Mouse (Mus musculus): Measurements from ENCODE around the gene Gm15262. TPM values are rescaled to one million over a fixed set of nuclear protein-coding genes. Genes with fewer than 3 reads are reported as not detected.
A peak's percentile ranks its signal among the peaks of the same experiment; 100 is the strongest.
"Not testable (repeated sequence)": the region's sequence is repeated elsewhere in the genome, so short reads cannot be mapped to it uniquely, and the experiment has no call there.

Gm15262 gene
- not detected in 2 replicates for polyA plus RNA-seq (2012; rRNA removed)

DNA sequence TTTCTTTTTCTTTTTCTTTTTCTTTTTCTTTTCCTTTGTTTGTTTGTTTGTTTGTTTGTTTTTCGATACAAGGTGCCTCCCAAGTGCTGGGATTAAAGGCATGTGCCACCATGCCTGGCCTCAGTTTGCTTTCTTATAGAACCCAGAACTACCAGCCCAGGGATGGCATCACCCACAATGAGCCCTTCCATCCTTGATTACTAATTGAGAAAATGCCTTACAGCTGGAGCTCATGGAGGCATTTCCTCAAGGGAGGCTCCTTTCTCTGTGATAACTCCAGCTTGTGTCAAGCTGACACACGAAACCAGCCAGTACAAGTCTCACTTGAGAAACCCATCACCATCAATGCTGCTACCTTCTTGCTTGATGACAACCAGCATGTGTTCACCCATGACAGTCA lies at the start of gene Gm15262:
TSS of gene Gm15262 (plus strand) at position 301 of the 400 bp plus-strand sequence.
- DNase-seq (ENCODE audit: extremely low spot score in 1 of 2, low spot score in 1 of 2) = not testable (repeated sequence)

DNA sequence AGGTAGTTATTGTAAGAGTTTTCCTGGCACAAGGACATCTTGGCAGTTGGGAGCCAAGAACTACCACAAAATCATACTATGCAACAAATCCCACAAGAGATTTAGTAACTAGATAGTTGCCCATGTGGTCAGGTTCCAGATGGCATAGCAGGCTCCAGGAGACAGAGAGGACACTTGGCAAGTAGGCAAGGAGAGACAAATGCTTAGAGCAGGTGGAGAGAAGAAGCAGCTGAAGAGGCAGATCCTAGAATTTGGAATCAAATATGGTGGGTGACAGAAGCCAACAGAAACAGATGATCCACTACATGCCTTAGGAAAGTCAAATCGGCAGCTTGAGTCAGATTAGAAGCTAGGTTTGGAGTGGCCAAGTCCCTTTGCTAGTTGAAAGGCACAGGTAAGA lies 20.9 kb downstream of the Gm15262 start:
- DNase-seq (ENCODE audit: extremely low spot score in 1 of 2, low spot score in 1 of 2) = no peak

GRCm38 (mm10) chrX:161316443-161316842 lies 29.2 kb downstream of the Gm15262 start:
- peak in 1 of 2 experiments; percentile 8 for DNase-seq (ENCODE audit: extremely low spot score in 1 of 2, low spot score in 1 of 2)

DNA sequence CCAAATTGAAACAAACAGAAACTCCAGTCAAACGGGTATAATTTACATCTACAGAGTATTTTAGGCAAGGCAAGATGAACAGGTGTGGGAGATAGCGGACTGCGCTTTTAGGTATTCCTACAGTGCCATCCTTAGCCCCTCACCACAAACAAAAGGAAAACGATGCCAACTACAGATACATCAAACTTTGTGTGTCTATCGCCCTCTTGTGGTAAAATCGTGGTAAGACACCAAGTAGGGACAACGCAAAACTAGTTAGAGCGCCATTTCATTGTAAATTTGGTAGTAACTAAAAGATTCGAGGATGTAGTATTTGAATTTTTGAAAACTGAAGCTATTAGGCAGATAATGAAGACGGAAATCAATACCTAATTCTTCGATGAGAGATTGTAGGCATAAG lies 83.7 kb downstream of the Gm15262 start:
- DNase-seq (ENCODE audit: extremely low spot score in 1 of 2, low spot score in 1 of 2) = peak in 1 of 2 experiments; percentile 18

DNA sequence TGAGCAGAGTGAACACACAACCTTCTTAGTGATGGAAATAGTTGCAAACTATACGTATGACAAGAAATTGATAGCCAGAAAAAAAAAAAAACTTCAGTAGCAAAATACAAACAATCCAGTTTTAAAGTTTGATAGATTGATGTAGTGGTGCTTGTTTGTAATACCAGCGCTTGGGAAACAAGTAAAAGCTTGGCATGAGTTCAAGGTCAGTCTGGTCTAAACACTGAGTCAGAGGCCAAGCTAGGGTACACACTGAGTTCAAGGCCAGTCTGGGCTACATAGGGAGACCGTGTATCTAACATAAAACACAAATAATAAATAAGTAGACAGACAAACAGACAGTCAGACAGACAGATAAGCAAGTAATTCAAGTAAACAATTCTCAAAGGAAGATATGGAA lies 84.2 kb downstream of the Gm15262 start:
- DNase-seq (ENCODE audit: extremely low spot score in 1 of 2, low spot score in 1 of 2) = no peak

- DNase-seq (ENCODE audit: extremely low spot score in 1 of 2, low spot score in 1 of 2) = no peak
Observed at GRCm38 (mm10) chrX:161375568-161375967, 88.3 kb downstream of the Gm15262 start.

GRCm38 (mm10) chrX:161385791-161386190 lies 98.5 kb downstream of the Gm15262 start:
- DNase-seq (ENCODE audit: extremely low spot score in 1 of 2, low spot score in 1 of 2) = peak in 1 of 2 experiments; percentile 52

DNA sequence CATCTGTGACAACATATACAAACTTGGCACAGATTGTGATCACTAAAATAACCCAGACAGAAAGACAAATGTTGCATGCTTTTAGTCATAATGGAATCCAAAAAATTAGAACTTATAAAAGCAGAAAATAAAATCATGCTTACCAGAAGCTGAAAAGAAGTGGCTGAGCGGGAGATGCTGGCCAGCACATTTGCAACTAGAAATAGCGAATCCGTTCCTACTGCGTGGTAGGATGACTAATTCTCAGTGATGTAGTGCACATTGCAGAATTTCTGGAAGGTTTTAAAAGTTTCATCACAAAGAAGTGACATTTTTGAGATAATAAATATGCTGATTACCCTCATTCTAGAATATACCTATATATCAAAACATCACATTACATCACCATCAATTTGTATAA lies 100.7 kb downstream of the Gm15262 start:
- DNase-seq (ENCODE audit: extremely low spot score in 1 of 2, low spot score in 1 of 2) = peak in 1 of 2 experiments; percentile 39

- peak; percentile 32 to 83 for DNase-seq (ENCODE audit: extremely low spot score in 1 of 2, low spot score in 1 of 2)
Observed at GRCm38 (mm10) chrX:161399110-161399509, 111.9 kb downstream of the Gm15262 start.

DNA sequence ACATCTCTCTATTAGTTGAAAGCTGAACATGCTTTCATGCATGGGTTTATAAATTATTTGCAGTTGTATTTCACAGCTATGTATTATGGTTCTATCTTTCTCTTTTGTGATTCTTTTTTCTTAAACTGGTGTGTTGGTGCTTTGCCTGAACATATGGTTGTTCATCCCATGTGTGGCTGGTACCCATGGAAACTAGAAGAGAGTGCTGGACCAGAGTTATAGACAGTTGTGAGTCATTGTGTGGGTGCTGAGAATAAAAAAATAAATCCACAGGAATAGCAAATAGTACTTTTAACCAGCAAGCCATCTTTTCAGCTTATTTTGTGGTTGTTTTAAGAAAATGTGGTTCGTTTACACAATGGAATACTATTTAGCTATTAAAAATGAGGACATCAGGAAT lies 123.9 kb downstream of the Gm15262 start:
- peak; percentile 22 to 48 for DNase-seq (ENCODE audit: extremely low spot score in 1 of 2, low spot score in 1 of 2)

Other genes starting within 250 kb of the Gm15262 start
- gene Scml2, start 170.3 kb upstream of the Gm15262 start, polyA plus RNA-seq (2012; rRNA removed) = 1.4 and 2.3 TPM in 2 replicates